Mouse (Mus musculus): ENCODE results near the gene Kcnj10.

The Kcnj10 gene

GRCm38 (mm10) chr1:172312768-172313561 lies 28.0 kb upstream of the Kcnj10 start:
- DNase-seq: peak; percentile 80

GRCm38 (mm10) chr1:172313613-172314411 lies 27.2 kb upstream of the Kcnj10 start:
- DNase-seq: peak; percentile 66

GRCm38 (mm10) chr1:172314911-172315310 lies 26.1 kb upstream of the Kcnj10 start:
- peak; percentile 50 for DNase-seq

- peak; percentile 55 for DNase-seq
Observed at GRCm38 (mm10) chr1:172317431-172317830, 23.6 kb upstream of the Kcnj10 start.

- DNase-seq: peak; percentile 77
Observed at GRCm38 (mm10) chr1:172317946-172318345, 23.1 kb upstream of the Kcnj10 start.

GRCm38 (mm10) chr1:172318424-172319035 lies 22.5 kb upstream of the Kcnj10 start:
- DNase-seq: peak; percentile 62

GRCm38 (mm10) chr1:172319346-172319745 lies 21.7 kb upstream of the Kcnj10 start:
- DNase-seq: peak; percentile 68

- DNase-seq: peak; percentile 55
Observed at GRCm38 (mm10) chr1:172319921-172320411, 21.0 kb upstream of the Kcnj10 start.

- peak; percentile 64 for DNase-seq
Observed at GRCm38 (mm10) chr1:172322725-172323124, 18.3 kb upstream of the Kcnj10 start.

- DNase-seq: peak; percentile 44
Observed at GRCm38 (mm10) chr1:172323298-172323697, 17.7 kb upstream of the Kcnj10 start.

- peak; percentile 62 for DNase-seq
Observed at GRCm38 (mm10) chr1:172323801-172324359, 17.1 kb upstream of the Kcnj10 start.

- peak; percentile 90 for DNase-seq
Observed at GRCm38 (mm10) chr1:172324725-172325124, 16.3 kb upstream of the Kcnj10 start.

GRCm38 (mm10) chr1:172325680-172326535 lies 15.1 kb upstream of the Kcnj10 start:
- peak; percentile 90 for DNase-seq

GRCm38 (mm10) chr1:172326684-172327083 lies 14.3 kb upstream of the Kcnj10 start:
- peak; percentile 61 for DNase-seq

GRCm38 (mm10) chr1:172327206-172328001 lies 13.6 kb upstream of the Kcnj10 start:
- DNase-seq: peak; percentile 62

- peak; percentile 74 for DNase-seq
Observed at GRCm38 (mm10) chr1:172328041-172328440, 13.0 kb upstream of the Kcnj10 start.

GRCm38 (mm10) chr1:172328461-172328860 lies 12.5 kb upstream of the Kcnj10 start:
- DNase-seq: peak; percentile 73

GRCm38 (mm10) chr1:172329131-172329530 lies 11.9 kb upstream of the Kcnj10 start, which contains the start of gene Kcnj9:
TSS of gene Kcnj9 (minus strand) at chr1:172329318.
- DNase-seq: peak; percentile 98

- no peak for DNase-seq
Observed at GRCm38 (mm10) chr1:172329616-172330015, 11.4 kb upstream of the Kcnj10 start.

- DNase-seq: peak; percentile 48
Observed at GRCm38 (mm10) chr1:172331422-172331947, 9.5 kb upstream of the Kcnj10 start.

- no peak for DNase-seq
Observed at GRCm38 (mm10) chr1:172332925-172333324, 8.1 kb upstream of the Kcnj10 start.

All from cerebellum, adult 9-10 months (tissue).